9 mouse cellular contexts compared by ENCODE assay signal in the genomic region with DNA sequence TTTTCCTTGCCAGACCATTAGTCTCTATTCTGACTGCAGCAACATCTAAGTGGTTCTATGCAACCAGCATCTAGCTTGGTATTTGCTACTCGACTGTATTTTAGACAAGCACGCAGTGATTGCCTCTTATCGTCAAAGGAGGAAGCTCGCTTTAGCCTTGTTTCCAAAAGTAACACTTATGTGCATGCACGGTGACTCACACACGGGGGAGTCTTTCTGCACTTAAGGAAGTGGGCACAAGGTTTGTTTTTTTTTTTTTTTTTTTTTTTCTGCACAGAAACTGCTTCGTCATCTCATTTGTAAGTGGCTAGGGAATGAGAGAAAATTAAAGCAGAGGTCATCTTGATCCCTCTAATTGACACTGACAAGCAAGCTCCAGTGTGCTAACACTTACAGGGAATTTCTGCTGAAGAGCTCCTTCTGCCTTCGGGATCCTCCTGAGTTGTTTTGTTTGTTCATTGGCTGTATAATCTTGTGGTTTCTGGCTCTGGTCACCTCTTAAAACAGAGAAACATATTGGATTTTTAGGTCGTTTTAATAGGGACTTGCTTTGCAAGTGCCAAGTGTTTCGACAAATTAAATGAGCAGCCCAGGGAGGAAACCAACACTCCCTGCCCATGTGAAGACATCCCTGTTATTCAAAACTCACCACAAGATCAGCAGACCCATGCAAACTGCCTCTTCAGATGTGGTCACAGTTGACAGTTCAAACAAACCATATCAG. TPM values are rescaled to one million over a fixed set of nuclear protein-coding genes. Genes with fewer than 3 reads are reported as not detected.
DNase-seq lines count a peak whose midpoint lies in the region; ATAC-seq lines count a peak whose summit lies in the region.
"Had no signal": no experiment of that assay in that cellular context is flagged by ENCODE, and none has a peak within 500 bp of the region (broad histone marks: within the 10 kb centered on the region; RNA-seq: fewer than 3 reads in every experiment).

No protein-coding gene starts in this region.

- no peaks in the 10 kb centered on the region for H3K27me3 ChIP-seq in kidney, embryonic 15.5 days

- DNase-seq in kidney, adult 11 months: no peak
- DNase-seq in 3T3-L1 (ENCODE audit: low read depth, low spot score): peak; percentile 68
- DNase-seq in brain, adult 2 months (ENCODE audit: low read depth, low spot score): peak; percentile 92
- peak; percentile 38 for DNase-seq in lung, postnatal 25 days (ENCODE audit: low spot score)
- no peak for DNase-seq in thymus, postnatal 36 days
- DNase-seq in spleen, adult 18-20 months: no peak
- DNase-seq in layer of hippocampus, postnatal 10 days (ENCODE audit: low spot score in 2 of 2): no peak

- peaks cover 21% of the 10 kb centered on the region for H3K4me1 ChIP-seq in kidney, embryonic 15.5 days

- H3K9me3 ChIP-seq in kidney, embryonic 15.5 days (replicated peaks): no peaks in the 10 kb centered on the region

- no peak for ATAC-seq in kidney, embryonic 15.5 days (replicated peaks; ENCODE audit: low FRiP score)

- no peak overlapping the region for H3K4me2 ChIP-seq in kidney, embryonic 15.5 days

- WGBS in kidney, embryonic 15.5 days: 25% methylated on average over 10 of the region's 10 CpGs

- H3K9ac ChIP-seq in kidney, embryonic 15.5 days: no peak overlapping the region

- H3K27ac ChIP-seq in kidney, embryonic 15.5 days: peak overlapping the region; percentile 48; the same call in 1 of the 2 replicates
- H3K27ac ChIP-seq: stomach, postnatal 0 days had no signal

- no peak overlapping the region for H3K4me3 ChIP-seq in kidney, embryonic 15.5 days (replicated peaks)

- H3K36me3 ChIP-seq in kidney, embryonic 15.5 days: no peaks in the 10 kb centered on the region

RNA-seq across cellular contexts. Expression of gene Flrt2, which starts 55.0 kb away (rescaled TPM):
- 35.4 and 37.0 TPM in 2 replicates for polyA plus RNA-seq in kidney, embryonic 15.5 days (2015; fragmentation: Nextera tagmentation; extraction: Ambion mirVana)
- total RNA-seq in layer of hippocampus, postnatal 10 days (2021): 10 to 100 TPM; 45.9 to 49.4 TPM

Comparison
In these comparisons a context has a peak if more than half of its experiments do, and no peak if none do; other contexts are left out.
1. DNase-seq: peak in 3T3-L1 (single experiment), brain, adult 2 months (single experiment) and lung, postnatal 25 days (single experiment); none in kidney, adult 11 months (single experiment), thymus, postnatal 36 days (0 of 2), spleen, adult 18-20 months (0 of 2) and layer of hippocampus, postnatal 10 days (0 of 2).